ENCODE assay signal across 11 mouse cellular contexts in genomic region chr16:43235317-43235716, GRCm38 (mm10).
DNase-seq lines count a peak whose midpoint lies in the region; ATAC-seq and TF ChIP-seq lines count a peak whose summit lies in the region.
"Had no signal": no experiment of that assay in that cellular context is flagged by ENCODE, and none has a peak within 500 bp of the region (broad histone marks: within the 10 kb centered on the region; RNA-seq: fewer than 3 reads in every experiment).

No protein-coding gene starts in this region.

- no peaks in the 10 kb centered on the region for H3K36me3 ChIP-seq in lung, embryonic 14.5 days (ENCODE audit: insufficient read depth)
- no peaks in the 10 kb centered on the region for H3K36me3 ChIP-seq in stomach, embryonic 15.5 days
- H3K36me3 ChIP-seq: hindbrain, embryonic 15.5 days had no signal

- DNase-seq in cerebellum, postnatal 25 days, result peak; percentile 8 to 10
- DNase-seq in cerebellum, postnatal 4 days (ENCODE audit: low spot score in 2 of 2), result no peak
- DNase-seq in lung, embryonic 14.5 days, result peak; percentile 52
- no peak for DNase-seq in lung, postnatal 10 days
- peak; percentile 16 to 17 for DNase-seq in kidney, postnatal 36 days
- no peak for DNase-seq in yolk sac, embryonic 10.5 days (ENCODE audit: low spot score)
- DNase-seq: retina, postnatal 1 day had no signal

- no peak overlapping the region for H3K9ac ChIP-seq in lung, embryonic 14.5 days
- no peak overlapping the region for H3K9ac ChIP-seq in stomach, embryonic 15.5 days
- H3K9ac ChIP-seq: hindbrain, embryonic 15.5 days had no signal

- no peak overlapping the region for H3K4me3 ChIP-seq in lung, embryonic 14.5 days (ENCODE audit: low read depth, low read length)
- H3K4me3 ChIP-seq in stomach, embryonic 15.5 days (replicated peaks), result no peak overlapping the region
- H3K4me3 ChIP-seq: hindbrain, embryonic 15.5 days; megakaryocyte, embryonic 14.5 days had no signal

- TF ChIP-seq CTCF in lung, embryonic 14.5 days (IDR thresholded peaks at IDR 0.05; ENCODE audit: low read depth), result no peak

- no peaks in the 10 kb centered on the region for H3K9me3 ChIP-seq in lung, embryonic 14.5 days (ENCODE audit: low read depth, low read length)
- no peaks in the 10 kb centered on the region for H3K9me3 ChIP-seq in stomach, embryonic 15.5 days
- H3K9me3 ChIP-seq: hindbrain, embryonic 15.5 days; megakaryocyte, embryonic 14.5 days had no signal

- H3K4me2 ChIP-seq in lung, embryonic 14.5 days, result peak overlapping the region; percentile 51
- H3K4me2 ChIP-seq in stomach, embryonic 15.5 days, result peak overlapping the region; percentile 32
- H3K4me2 ChIP-seq: hindbrain, embryonic 15.5 days had no signal

- peak overlapping the region; percentile 43; the same call in 1 of the 2 replicates for H3K27ac ChIP-seq in lung, embryonic 14.5 days (ENCODE audit: low read depth)
- peak overlapping the region; percentile 23; the same call in 1 of the 2 replicates for H3K27ac ChIP-seq in stomach, embryonic 15.5 days

- ATAC-seq in lung, embryonic 14.5 days (ENCODE audit: insufficient read depth), result peak; percentile 79
- ATAC-seq in stomach, embryonic 15.5 days (ENCODE audit: insufficient read depth, low FRiP score, low read depth), result no peak
- ATAC-seq in activated CD4-positive, CD25-positive, alpha-beta regulatory T cell, adult 4 months, result no peak

- H3K4me1 ChIP-seq in lung, embryonic 14.5 days (ENCODE audit: insufficient read depth), result peaks cover 3% of the 10 kb centered on the region; the same call in 1 of the 2 replicates
- H3K4me1 ChIP-seq in stomach, embryonic 15.5 days, result no peaks in the 10 kb centered on the region
- H3K4me1 ChIP-seq: megakaryocyte, embryonic 14.5 days had no signal

- H3K27me3 ChIP-seq in lung, embryonic 14.5 days (ENCODE audit: insufficient read depth, low read length), result no peaks in the 10 kb centered on the region
- H3K27me3 ChIP-seq in stomach, embryonic 15.5 days (replicated peaks), result no peaks in the 10 kb centered on the region
- H3K27me3 ChIP-seq: hindbrain, embryonic 15.5 days; megakaryocyte, embryonic 14.5 days had no signal

- WGBS in lung, embryonic 14.5 days, result 31% methylated on average over 7 of the region's 7 CpGs
- 44% methylated on average over 7 of the region's 7 CpGs for WGBS in stomach, embryonic 15.5 days

Comparison
In these comparisons a context has a peak if more than half of its experiments do, and no peak if none do; other contexts are left out.
1. DNase-seq: peak in cerebellum, postnatal 25 days (2 of 2), lung, embryonic 14.5 days (single experiment) and kidney, postnatal 36 days (2 of 2); none in cerebellum, postnatal 4 days (0 of 2), lung, postnatal 10 days (single experiment) and yolk sac, embryonic 10.5 days (single experiment).